Mouse (Mus musculus): ENCODE measurements around the gene Pde4c. TPM values are rescaled to one million over a fixed set of nuclear protein-coding genes. Genes with fewer than 3 reads are reported as not detected.

Pde4c gene
- polyA plus RNA-seq, 1 experiment from 2014 or later: 0.10 TPM

DNA sequence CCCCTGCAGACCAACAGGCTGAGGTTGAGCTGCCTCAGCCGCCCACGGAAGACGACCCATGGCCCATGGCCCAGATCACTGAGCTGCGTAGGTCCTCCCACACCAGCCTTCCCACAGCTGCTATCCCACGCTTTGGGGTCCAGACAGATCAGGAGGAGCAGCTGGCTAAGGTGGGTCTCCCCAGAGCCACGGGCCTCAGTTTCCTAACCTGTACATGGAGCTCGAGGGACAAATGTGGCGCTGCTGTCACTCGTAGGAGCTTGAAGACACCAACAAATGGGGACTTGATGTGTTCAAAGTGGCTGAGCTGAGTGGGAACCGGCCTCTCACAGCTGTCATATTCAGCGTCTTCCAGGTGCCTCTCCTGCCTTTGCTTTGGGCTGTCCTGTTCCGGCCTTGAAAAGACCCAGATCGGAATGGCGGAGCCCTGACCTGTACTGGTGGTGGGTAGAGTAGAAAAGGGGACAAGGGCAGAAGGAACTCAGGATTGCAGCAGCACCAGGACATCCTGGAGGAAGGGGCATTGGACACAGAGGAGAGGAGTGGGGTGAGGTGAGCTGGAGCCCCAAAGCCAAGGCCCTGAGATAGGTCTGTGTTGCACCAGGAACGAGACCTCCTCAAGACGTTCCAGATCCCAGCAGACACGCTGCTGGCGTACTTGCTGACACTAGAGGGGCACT lies 23.8 kb downstream of the Pde4c start:
- no peak for ATAC-seq
- H3K9me3 ChIP-seq (replicated peaks): no peaks in the 10 kb centered on the region
- peaks cover 16% of the 10 kb centered on the region for H3K4me1 ChIP-seq
- H3K36me3 ChIP-seq (ENCODE audit: poor library complexity, severe bottlenecking): no peaks in the 10 kb centered on the region
- H3K4me2 ChIP-seq: no peak overlapping the region
- 87% methylated on average over 18 of the region's 18 CpGs for WGBS
- no peak overlapping the region for H3K27ac ChIP-seq
- H3K4me3 ChIP-seq: no peak overlapping the region
- H3K27me3 ChIP-seq: peaks cover 67% of the 10 kb centered on the region
- 0 out of 2 replicates have a peak overlapping the region, but pooled peaks have one; percentile 21 for H3K9ac ChIP-seq

DNA sequence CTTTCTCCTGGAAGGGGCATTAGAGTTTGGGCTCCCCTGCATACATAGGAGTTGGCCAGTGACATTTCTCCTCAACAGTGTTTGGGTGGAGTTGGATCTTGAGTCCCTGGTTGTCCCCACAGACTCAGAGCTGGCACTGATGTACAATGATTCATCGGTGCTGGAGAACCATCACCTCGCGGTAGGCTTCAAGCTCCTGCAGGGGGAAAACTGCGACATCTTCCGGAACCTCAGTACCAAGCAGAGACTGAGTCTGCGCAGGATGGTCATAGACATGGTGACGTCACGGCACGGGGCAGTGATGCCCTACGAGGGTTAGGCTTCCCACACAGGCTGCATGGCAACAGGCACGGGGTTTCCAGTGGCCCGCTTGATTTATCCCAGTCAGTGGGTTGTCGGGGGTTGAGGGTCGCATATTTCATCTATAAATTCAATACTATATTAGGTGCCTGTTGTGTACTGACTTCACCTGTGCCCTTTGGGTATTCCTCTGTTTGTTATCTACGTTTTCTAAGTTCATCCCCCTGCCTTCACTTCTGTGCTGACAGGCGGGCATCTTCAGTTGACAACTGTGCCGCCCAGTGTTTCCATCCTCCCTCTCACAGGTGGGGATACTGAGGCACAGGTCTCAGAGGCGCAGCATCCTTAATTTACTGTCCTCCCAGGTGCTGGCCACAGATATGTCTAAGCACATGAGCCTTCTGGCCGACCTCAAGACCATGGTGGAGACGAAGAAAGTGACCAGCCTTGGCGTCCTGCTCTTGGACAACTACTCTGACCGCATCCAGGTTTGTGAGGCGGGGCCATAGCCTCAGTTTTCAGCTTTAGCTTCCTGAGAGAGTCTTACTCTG lies 25.0 kb downstream of the Pde4c start:
- no peak overlapping the region for H3K27ac ChIP-seq
- 90% methylated on average over 23 of the region's 23 CpGs for WGBS
- no peak overlapping the region for H3K9ac ChIP-seq
- H3K4me3 ChIP-seq: no peak overlapping the region
- ATAC-seq: no peak
- no peaks in the 10 kb centered on the region for H3K9me3 ChIP-seq (replicated peaks)
- peaks cover 56% of the 10 kb centered on the region for H3K27me3 ChIP-seq
- no peak overlapping the region for H3K4me2 ChIP-seq
- peaks cover 10% of the 10 kb centered on the region for H3K4me1 ChIP-seq
- no peaks in the 10 kb centered on the region for H3K36me3 ChIP-seq (ENCODE audit: poor library complexity, severe bottlenecking)

DNA sequence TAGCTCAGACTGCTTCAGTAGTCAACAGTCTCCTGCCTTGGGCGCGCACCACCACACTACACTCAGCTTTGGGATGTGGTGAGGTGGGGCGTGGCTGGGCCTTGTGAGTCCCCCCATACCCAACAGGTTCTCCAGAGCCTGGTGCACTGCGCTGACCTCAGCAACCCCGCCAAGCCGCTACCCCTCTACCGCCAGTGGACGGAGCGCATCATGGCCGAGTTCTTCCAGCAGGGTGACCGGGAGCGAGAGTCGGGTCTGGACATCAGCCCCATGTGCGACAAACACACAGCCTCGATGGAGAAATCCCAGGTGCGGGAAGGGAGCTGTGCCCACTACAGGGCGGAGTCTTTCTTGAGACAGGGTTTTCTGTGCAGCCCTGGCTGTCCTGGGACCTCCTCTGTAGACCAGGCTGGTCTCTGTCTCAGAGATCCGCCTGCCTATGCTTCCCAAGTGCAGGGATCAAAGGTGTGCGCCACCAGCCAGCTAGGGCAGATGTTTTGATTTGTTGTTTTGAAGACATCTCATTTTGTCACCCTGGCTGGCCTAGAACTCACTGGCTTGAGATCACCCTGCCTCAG lies 25.7 kb downstream of the Pde4c start:
- ATAC-seq: no peak
- no peak overlapping the region for H3K4me2 ChIP-seq

DNA sequence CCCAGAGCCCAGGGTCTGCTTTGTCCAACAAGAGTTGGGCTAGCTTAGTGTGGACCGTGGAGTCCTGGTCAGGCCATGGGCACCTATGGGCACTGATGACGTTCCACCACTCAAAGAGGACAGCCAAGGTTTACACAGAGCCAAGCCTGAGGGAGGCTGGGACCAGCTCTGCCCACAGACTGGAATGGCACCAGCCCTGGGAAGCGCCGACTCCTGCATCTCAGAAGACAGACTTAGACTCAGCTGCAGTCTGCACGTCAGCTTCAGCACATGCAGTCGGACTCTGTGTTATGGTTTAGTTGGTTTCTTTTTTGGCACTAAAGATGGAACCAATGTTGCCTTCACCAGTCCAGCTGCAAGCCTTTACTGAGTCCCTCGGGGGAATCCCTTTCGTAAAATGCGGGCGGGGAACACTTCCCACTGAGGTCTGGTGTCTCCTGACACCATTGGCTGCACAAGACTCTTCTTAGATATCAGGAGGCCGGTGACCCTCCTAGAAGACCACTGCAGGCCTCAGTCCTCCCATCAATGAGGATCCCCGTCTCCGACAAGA lies 26.7 kb downstream of the Pde4c start:
- Histone ChIP-seq H3K4me1 (peaks cover 4% of the 10 kb centered on the region), H3K9me3 (replicated peaks) (no peaks in the 10 kb centered on the region), H3K9ac (no peak overlapping the region), H3K4me2 (no peak overlapping the region), H3K4me3 (no peak overlapping the region), H3K36me3 (ENCODE audit: poor library complexity, severe bottlenecking) (no peaks in the 10 kb centered on the region), H3K27me3 (peaks cover 39% of the 10 kb centered on the region), H3K27ac (no peak overlapping the region)
- 89% methylated on average over 13 of the region's 13 CpGs for WGBS
- no peak for ATAC-seq

More for the DNA sequence above, 25.7 kb downstream of the Pde4c start:
- WGBS: 82% methylated on average over 19 of the region's 19 CpGs
- Histone ChIP-seq H3K36me3 (ENCODE audit: poor library complexity, severe bottlenecking) (no peaks in the 10 kb centered on the region), H3K4me3 (no peak overlapping the region), H3K9me3 (replicated peaks) (no peaks in the 10 kb centered on the region), H3K27ac (no peak overlapping the region), H3K4me1 (peaks cover 3% of the 10 kb centered on the region), H3K27me3 (peaks cover 49% of the 10 kb centered on the region), H3K9ac (no peak overlapping the region)

DNA sequence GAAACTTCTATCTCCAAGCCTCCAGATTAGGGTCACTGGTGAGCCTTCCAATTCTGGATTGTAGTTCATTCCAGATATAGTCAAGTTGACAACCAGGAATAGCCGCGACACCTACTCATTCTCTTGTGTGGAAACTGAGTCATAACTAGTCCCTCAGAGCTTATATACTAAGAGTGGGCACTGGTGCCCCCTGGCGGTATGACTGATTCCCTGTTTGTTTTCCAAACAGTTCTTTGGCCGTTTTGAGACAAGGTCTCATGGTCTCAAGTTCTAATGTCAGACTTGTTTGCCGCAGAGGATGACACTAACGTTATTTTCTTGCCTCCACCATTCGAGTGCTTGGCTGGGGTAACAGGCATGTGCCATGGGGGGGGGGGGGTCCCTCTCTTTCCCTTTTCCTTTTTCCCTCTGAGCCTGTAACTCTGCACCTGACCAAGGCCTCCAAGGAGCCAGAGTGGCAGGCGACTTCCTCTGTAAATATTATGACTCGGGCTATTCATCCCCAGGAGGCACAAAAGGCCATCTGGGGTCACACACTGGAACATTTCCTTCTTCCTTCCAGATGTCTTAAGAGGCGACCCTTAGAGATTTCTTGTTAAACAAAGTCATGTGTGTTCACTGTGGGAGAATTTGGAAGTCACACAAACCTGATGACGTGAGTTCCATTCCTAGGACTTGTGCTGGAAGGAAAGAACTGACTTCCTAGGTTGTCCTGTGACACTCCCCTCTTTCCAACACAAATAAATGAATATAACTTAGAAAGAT lies 28.7 kb downstream of the Pde4c start:
- peaks cover 23% of the 10 kb centered on the region for H3K4me1 ChIP-seq
- H3K9ac ChIP-seq: no peak overlapping the region
- no peak for ATAC-seq
- H3K9me3 ChIP-seq (replicated peaks): no peaks in the 10 kb centered on the region
- H3K4me3 ChIP-seq: no peak overlapping the region
- H3K36me3 ChIP-seq (ENCODE audit: poor library complexity, severe bottlenecking): peaks cover 12% of the 10 kb centered on the region
- no peak overlapping the region for H3K4me2 ChIP-seq
- H3K27me3 ChIP-seq: peaks cover 19% of the 10 kb centered on the region
- no peak overlapping the region for H3K27ac ChIP-seq
- 45% methylated on average over 11 of the region's 11 CpGs for whole genome bisulfite sequencing

DNA sequence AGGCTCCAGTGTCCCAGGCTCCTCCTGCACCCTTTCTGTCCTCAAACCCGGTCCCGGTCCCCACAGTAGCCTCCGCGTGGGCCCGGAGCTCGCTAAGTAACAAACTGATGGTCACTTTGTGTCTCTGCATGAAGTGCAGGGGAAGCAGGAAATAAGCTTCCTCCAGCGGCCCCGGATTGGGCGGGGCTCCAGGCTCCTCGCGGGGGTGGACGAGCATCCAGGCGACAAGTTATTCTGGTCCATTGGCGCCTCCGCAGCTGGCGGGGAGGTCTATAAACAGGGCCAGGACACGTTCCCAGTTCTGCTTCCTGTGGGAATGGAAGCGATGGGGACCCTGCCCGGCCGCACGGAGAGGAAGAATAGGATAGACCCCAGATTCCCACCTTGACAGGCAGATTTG lies 29.6 kb downstream of the Pde4c start:
- ATAC-seq: no peak
- WGBS: 43% methylated on average over 21 of the region's 21 CpGs
- no peak overlapping the region for H3K4me3 ChIP-seq
- H3K27ac ChIP-seq: no peak overlapping the region
- H3K4me2 ChIP-seq: no peak overlapping the region
- peaks cover 31% of the 10 kb centered on the region for H3K4me1 ChIP-seq
- H3K9me3 ChIP-seq (replicated peaks): no peaks in the 10 kb centered on the region
- H3K27me3 ChIP-seq: peaks cover 9% of the 10 kb centered on the region; the same call in 1 of the 2 replicates
- H3K9ac ChIP-seq: no peak overlapping the region
- H3K36me3 ChIP-seq (ENCODE audit: poor library complexity, severe bottlenecking): peaks cover 21% of the 10 kb centered on the region

DNA sequence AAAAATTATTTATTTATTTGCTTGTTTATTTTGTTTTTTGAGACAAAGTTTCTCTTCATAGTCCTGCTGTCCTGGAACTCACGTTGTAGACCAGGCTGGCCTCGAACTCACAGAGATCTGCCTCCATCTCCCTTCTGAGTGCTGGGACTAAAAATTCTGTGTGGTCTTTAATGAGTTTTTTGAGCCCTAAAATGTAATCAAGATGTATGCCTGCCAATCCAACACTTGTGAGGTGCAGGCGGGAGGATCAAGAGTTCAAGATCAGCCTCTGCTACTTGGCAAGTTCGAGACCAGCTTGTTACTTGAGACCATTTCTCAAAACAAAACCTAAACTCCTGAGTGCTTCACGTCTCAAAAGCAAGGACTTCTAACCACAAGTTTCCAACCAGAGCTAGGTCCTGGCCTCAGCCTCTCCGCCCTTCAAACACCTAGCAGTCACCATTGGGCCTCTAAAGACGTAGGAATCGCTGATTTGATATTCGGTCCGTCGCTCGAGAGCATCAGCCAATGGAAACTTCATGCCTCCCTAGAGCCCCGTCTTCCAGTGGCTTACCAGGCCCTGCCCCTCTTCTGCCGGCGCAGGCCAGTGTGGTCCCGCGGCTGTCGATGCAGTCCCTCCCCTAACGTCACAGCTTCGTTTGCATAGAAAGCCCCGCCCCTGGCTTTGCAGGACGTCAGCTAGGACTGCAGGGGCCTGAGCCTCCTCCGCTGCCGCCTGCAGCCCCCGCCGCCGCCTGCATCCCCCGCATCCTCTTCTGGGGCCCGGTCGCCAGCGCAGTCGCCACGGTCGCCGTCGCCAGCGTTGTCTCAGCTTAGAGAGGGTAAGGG lies 30.7 kb downstream of the Pde4c start, which contains the start of gene Rab3a:
Gene Rab3a (plus strand): TSS at position 637 of the 828 bp plus-strand sequence.
- H3K27me3 ChIP-seq: no peaks in the 10 kb centered on the region
- peaks cover 40% of the 10 kb centered on the region for H3K4me1 ChIP-seq
- H3K36me3 ChIP-seq (ENCODE audit: poor library complexity, severe bottlenecking): peaks cover 22% of the 10 kb centered on the region
- peak within 1 kb of the TSS; percentile 85 for H3K9ac ChIP-seq
- WGBS: 8% methylated on average over 37 of the region's 37 CpGs
- H3K4me2 ChIP-seq: peak within 1 kb of the TSS; percentile 93
- peak within 1 kb of the TSS; percentile 73 for H3K4me3 ChIP-seq
- peak within 1 kb of the TSS; percentile 83 for H3K27ac ChIP-seq
- ATAC-seq: peak; percentile 99
- no peaks in the 10 kb centered on the region for H3K9me3 ChIP-seq (replicated peaks)

DNA sequence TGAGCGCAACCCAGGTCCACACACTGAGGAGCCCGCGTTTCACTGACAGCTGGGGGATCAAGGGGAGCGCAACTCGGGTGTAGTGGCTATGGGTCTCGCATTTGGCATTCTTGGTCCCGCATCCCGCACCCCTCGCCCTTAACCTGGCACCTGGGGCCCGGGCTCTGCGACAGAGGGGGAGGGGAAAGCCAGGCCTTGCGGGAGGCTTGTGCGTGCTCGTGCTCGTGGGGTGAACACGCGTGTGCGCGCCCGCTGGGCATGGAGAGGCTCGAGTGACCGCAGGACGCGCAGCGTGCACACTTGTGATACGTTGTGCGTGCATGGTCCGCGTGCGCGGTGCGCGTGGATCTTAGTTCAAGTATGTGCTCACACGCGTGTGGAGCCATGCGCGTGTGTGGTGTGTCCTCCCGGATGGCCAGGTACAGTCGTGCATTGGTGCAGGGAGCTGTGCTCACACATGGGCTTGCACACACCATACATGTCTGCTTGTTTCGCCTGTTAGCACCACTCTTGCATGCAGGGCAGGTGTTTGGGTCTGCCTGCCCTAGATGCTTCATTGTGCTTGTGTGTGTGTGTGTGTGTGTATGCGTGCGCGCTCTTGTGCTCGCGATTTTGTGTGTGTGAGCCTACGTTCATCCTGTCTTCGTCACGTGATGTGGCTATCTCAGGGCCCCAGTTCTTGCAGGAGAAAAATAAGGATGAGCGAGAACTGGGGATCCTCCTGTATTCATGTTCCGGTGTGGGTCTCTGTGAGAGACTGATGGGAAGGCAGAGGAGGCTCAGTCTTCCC lies 31.5 kb downstream of the Pde4c start:
- H3K9me3 ChIP-seq (replicated peaks): no peaks in the 10 kb centered on the region
- no peaks in the 10 kb centered on the region for H3K27me3 ChIP-seq
- peak overlapping the region; percentile 93 for H3K4me2 ChIP-seq
- peak; percentile 34 for ATAC-seq
- H3K9ac ChIP-seq: peak overlapping the region; percentile 85
- 15% methylated on average over 50 of the region's 50 CpGs for WGBS
- peaks cover 22% of the 10 kb centered on the region for H3K36me3 ChIP-seq (ENCODE audit: poor library complexity, severe bottlenecking)
- H3K4me1 ChIP-seq: peaks cover 48% of the 10 kb centered on the region
- H3K27ac ChIP-seq: peak overlapping the region; percentile 83
- peak overlapping the region; percentile 73 for H3K4me3 ChIP-seq

DNA sequence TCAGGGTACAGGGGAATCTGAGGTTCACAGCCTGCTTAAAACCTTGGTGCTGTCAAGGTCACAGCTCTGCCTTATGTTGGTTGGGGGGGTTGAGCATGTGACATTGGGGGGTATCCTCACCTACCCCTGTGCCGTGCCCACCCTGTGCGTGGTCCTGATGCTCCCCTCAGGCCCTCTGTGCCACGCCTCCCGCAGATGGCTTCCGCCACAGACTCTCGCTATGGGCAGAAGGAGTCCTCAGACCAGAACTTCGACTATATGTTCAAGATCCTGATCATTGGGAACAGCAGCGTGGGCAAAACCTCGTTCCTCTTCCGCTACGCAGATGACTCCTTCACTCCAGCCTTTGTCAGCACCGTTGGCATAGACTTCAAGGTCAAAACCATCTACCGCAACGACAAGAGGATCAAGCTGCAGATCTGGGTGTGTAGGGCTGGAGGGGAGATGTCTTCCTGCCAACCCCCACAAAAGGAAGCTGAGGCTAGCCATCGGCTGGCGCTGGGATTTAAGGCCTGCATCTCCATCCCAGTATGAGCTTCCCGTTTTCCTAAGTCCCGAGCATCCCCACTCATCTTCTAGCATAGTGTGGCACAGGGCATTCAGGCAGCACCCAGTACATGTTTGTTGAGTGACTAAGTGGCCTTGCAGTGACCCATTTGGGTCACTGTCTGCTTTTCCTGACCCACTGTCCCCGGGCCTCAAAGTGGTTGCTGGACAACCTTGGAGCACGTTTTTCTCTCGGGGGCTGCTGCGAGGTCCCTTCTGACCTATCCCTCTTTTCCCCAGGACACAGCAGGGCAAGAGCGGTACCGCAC lies 32.3 kb downstream of the Pde4c start:
- Histone ChIP-seq H3K4me2 (peak overlapping the region; percentile 93), H3K4me3 (peak overlapping the region; percentile 73), H3K36me3 (ENCODE audit: poor library complexity, severe bottlenecking) (peaks cover 22% of the 10 kb centered on the region), H3K4me1 (peaks cover 52% of the 10 kb centered on the region), H3K9me3 (replicated peaks) (no peaks in the 10 kb centered on the region), H3K27me3 (no peaks in the 10 kb centered on the region), H3K27ac (peak overlapping the region; percentile 83; the same call in 1 of the 2 replicates), H3K9ac (peak overlapping the region; percentile 85)
- WGBS: 89% methylated on average over 24 of the region's 24 CpGs
- no peak for ATAC-seq

Measured in forebrain, embryonic 13.5 days (tissue).